Mouse (Mus musculus) limb, embryonic 12.5 days (tissue): ENCODE results near the gene Rps15. TPM values are rescaled to one million over a fixed set of nuclear protein-coding genes. Genes with fewer than 3 reads are reported as not detected.

Experiments
- ATAC-seq: fragments of 200-750 bp; cut with Nextera tagmentation; 2 replicates; pipeline ENCODE4 v1.8.0; 2017; ENCODE audit warnings: low read depth, moderate TSS enrichment; ENCODE audit not compliant: insufficient number of reproducible peaks, insufficient read depth, low FRiP score, low TSS enrichment
- H3K27ac ChIP-seq: fragments of 300-500 bp; sonication (generic); 2 replicates; pipeline ENCODE4 v1.5.1; 2016; ENCODE audit warnings: mild to moderate bottlenecking, moderate library complexity
- H3K27me3 ChIP-seq: fragments of 300-500 bp; sonication (generic); 2 replicates; pipeline ENCODE4 v1.6.1; 2016; ENCODE audit warnings: mild to moderate bottlenecking, moderate library complexity
- H3K36me3 ChIP-seq: fragments of 300-500 bp; sonication (generic); 2 replicates; pipeline ENCODE4 v1.6.1; 2016; ENCODE audit warnings: mild to moderate bottlenecking, moderate library complexity
- H3K4me1 ChIP-seq: fragments of 300-500 bp; sonication (generic); replicated peaks from 2 replicates; pipeline ENCODE4 v1.6.1; 2016
- H3K4me2 ChIP-seq: fragments of 300-500 bp; sonication (generic); 2 replicates; pipeline ENCODE4 v1.6.1; 2016; ENCODE audit warnings: mild to moderate bottlenecking, moderate library complexity
- H3K4me3 ChIP-seq: fragments of 300-500 bp; sonication (generic); replicated peaks from 2 replicates; pipeline ENCODE4 v1.5.1; 2016; ENCODE audit warnings: mild to moderate bottlenecking
- H3K9ac ChIP-seq: fragments of 300-500 bp; sonication (generic); replicated peaks from 2 replicates; pipeline ENCODE4 v1.6.1; 2016; ENCODE audit warnings: mild to moderate bottlenecking, moderate library complexity
- H3K9me3 ChIP-seq: fragments of 300-500 bp; sonication (generic); 2 replicates; pipeline ENCODE4 v1.6.1; 2016; ENCODE audit warnings: mild to moderate bottlenecking, moderate library complexity
- WGBS: fragments of 180-500 bp; shearing (Covaris S2); methylation state at CpG from one replicate; pipeline ENCODE4 v1.1.7; 2016; 5-methylcytosine and 5-hydroxymethylcytosine counted together
- polyA plus RNA-seq: library from polyadenylated mRNA; unstranded; fragments of >200 nt; fragmentation: Nextera tagmentation; extraction: Ambion mirVana; gene quantifications from 2 replicates; pipeline ENCODE4 v1.2.1, GENCODE M21; 2016

The Rps15 gene
- polyA plus RNA-seq, 1 experiment from 2014 or later: 930 TPM

- peaks cover 22% of the 10 kb centered on the region for H3K4me1 ChIP-seq
- H3K27me3 ChIP-seq: peaks cover 55% of the 10 kb centered on the region
- H3K4me3 ChIP-seq: no peak overlapping the region
- H3K9ac ChIP-seq: no peak overlapping the region
- ATAC-seq: no peak
- no peaks in the 10 kb centered on the region for H3K36me3 ChIP-seq
- no peaks in the 10 kb centered on the region for H3K9me3 ChIP-seq
- 53% methylated on average over 10 of the region's 10 CpGs for WGBS
- no peak overlapping the region for H3K4me2 ChIP-seq
- no peak overlapping the region for H3K27ac ChIP-seq
These were observed 39.6 kb downstream of the Rps15 start for GRCm38 (mm10) chr10:80331636-80332524.

- ATAC-seq: no peak
- H3K36me3 ChIP-seq: no peaks in the 10 kb centered on the region
- H3K4me2 ChIP-seq: no peak overlapping the region
- peaks cover 55% of the 10 kb centered on the region for H3K27me3 ChIP-seq
- no peak overlapping the region for H3K27ac ChIP-seq
- 72% methylated on average over 5 of the region's 5 CpGs for WGBS
- H3K9me3 ChIP-seq: no peaks in the 10 kb centered on the region
- H3K9ac ChIP-seq: no peak overlapping the region
- peaks cover 22% of the 10 kb centered on the region for H3K4me1 ChIP-seq
- no peak overlapping the region for H3K4me3 ChIP-seq
These were observed 40.3 kb downstream of the Rps15 start for GRCm38 (mm10) chr10:80332525-80332989.

GRCm38 (mm10) chr10:80336263-80336662, 44.0 kb downstream of the Rps15 start:
- WGBS: 83% methylated on average over 12 of the region's 12 CpGs
- Histone ChIP-seq H3K9ac (no peak overlapping the region), H3K36me3 (no peaks in the 10 kb centered on the region), H3K4me1 (peaks cover 6% of the 10 kb centered on the region; the same call in 1 of the 2 replicates), H3K9me3 (no peaks in the 10 kb centered on the region), H3K27ac (no peak overlapping the region), H3K4me2 (no peak overlapping the region), H3K4me3 (no peak overlapping the region), H3K27me3 (peaks cover 59% of the 10 kb centered on the region)
- ATAC-seq: no peak

GRCm38 (mm10) chr10:80339941-80340750, 47.9 kb downstream of the Rps15 start:
- no peak for ATAC-seq
- peaks cover 72% of the 10 kb centered on the region for H3K27me3 ChIP-seq
- no peaks in the 10 kb centered on the region for H3K9me3 ChIP-seq
- peaks cover 34% of the 10 kb centered on the region for H3K4me1 ChIP-seq
- peak overlapping the region; percentile 47 for H3K4me2 ChIP-seq
- 0 out of 2 replicates have a peak overlapping the region, but pooled peaks have one; percentile 6 for H3K4me3 ChIP-seq
- H3K9ac ChIP-seq: no peak overlapping the region
- WGBS: 20% methylated on average over 19 of the region's 19 CpGs
- no peak overlapping the region for H3K27ac ChIP-seq
- no peaks in the 10 kb centered on the region for H3K36me3 ChIP-seq

- Histone ChIP-seq H3K9me3 (no peaks in the 10 kb centered on the region), H3K4me1 (peaks cover 37% of the 10 kb centered on the region), H3K27ac (no peak overlapping the region), H3K4me3 (no peak overlapping the region), H3K9ac (no peak overlapping the region), H3K27me3 (peaks cover 75% of the 10 kb centered on the region), H3K36me3 (no peaks in the 10 kb centered on the region), H3K4me2 (no peak overlapping the region)
- no peak for ATAC-seq
- 15% methylated on average over 21 of the region's 21 CpGs for WGBS
These were observed 48.8 kb downstream of the Rps15 start for GRCm38 (mm10) chr10:80341026-80341425.

GRCm38 (mm10) chr10:80341491-80342304, 49.4 kb downstream of the Rps15 start:
- H3K9me3 ChIP-seq: no peaks in the 10 kb centered on the region
- H3K9ac ChIP-seq: no peak overlapping the region
- peak overlapping the region; percentile 58 for H3K4me2 ChIP-seq
- H3K4me3 ChIP-seq: peak overlapping the region; percentile 36
- no peak for ATAC-seq
- peaks cover 82% of the 10 kb centered on the region for H3K27me3 ChIP-seq
- no peak overlapping the region for H3K27ac ChIP-seq
- H3K4me1 ChIP-seq: peaks cover 37% of the 10 kb centered on the region
- WGBS: 3% methylated on average over 47 of the region's 47 CpGs
- no peaks in the 10 kb centered on the region for H3K36me3 ChIP-seq

- 1% methylated on average over 26 of the region's 26 CpGs for WGBS
- ATAC-seq: no peak
- H3K4me3 ChIP-seq: peak overlapping the region; percentile 36
- H3K36me3 ChIP-seq: no peaks in the 10 kb centered on the region
- H3K9me3 ChIP-seq: no peaks in the 10 kb centered on the region
- H3K4me1 ChIP-seq: peaks cover 37% of the 10 kb centered on the region
- peak overlapping the region; percentile 58 for H3K4me2 ChIP-seq
- peaks cover 86% of the 10 kb centered on the region for H3K27me3 ChIP-seq
- H3K9ac ChIP-seq: no peak overlapping the region
- H3K27ac ChIP-seq: no peak overlapping the region
These were observed 50.1 kb downstream of the Rps15 start for GRCm38 (mm10) chr10:80342305-80342748.

GRCm38 (mm10) chr10:80342749-80343424, 50.6 kb downstream of the Rps15 start:
- Histone ChIP-seq H3K9me3 (no peaks in the 10 kb centered on the region), H3K27ac (no peak overlapping the region), H3K4me3 (peak overlapping the region; percentile 36), H3K4me1 (peaks cover 39% of the 10 kb centered on the region), H3K27me3 (peaks cover 91% of the 10 kb centered on the region), H3K36me3 (no peaks in the 10 kb centered on the region), H3K4me2 (peak overlapping the region; percentile 58), H3K9ac (no peak overlapping the region)
- peak; percentile 24; the same call in 1 of the 2 replicates for ATAC-seq
- WGBS: 1% methylated on average over 30 of the region's 33 CpGs

GRCm38 (mm10) chr10:80343425-80343895, 51.2 kb downstream of the Rps15 start:
- Histone ChIP-seq H3K9ac (no peak overlapping the region), H3K4me3 (peak overlapping the region; percentile 36), H3K9me3 (no peaks in the 10 kb centered on the region), H3K36me3 (no peaks in the 10 kb centered on the region), H3K27ac (no peak overlapping the region), H3K27me3 (peaks cover 92% of the 10 kb centered on the region), H3K4me2 (peak overlapping the region; percentile 58), H3K4me1 (peaks cover 45% of the 10 kb centered on the region)
- peak; percentile 16; the same call in 1 of the 2 replicates for ATAC-seq
- WGBS: 28% methylated on average over 13 of the region's 13 CpGs
